Mouse (Mus musculus) frontal cortex, postnatal 36 days (tissue): Measurements from ENCODE around the gene Medag.

Experiments used
- DNase-seq, 2 experiments: peaks; one replicate each; pipeline ENCODE4 v3.0.0; 2022; ENCODE audit warnings: low spot score in 2 of 2

The Medag gene

DNA sequence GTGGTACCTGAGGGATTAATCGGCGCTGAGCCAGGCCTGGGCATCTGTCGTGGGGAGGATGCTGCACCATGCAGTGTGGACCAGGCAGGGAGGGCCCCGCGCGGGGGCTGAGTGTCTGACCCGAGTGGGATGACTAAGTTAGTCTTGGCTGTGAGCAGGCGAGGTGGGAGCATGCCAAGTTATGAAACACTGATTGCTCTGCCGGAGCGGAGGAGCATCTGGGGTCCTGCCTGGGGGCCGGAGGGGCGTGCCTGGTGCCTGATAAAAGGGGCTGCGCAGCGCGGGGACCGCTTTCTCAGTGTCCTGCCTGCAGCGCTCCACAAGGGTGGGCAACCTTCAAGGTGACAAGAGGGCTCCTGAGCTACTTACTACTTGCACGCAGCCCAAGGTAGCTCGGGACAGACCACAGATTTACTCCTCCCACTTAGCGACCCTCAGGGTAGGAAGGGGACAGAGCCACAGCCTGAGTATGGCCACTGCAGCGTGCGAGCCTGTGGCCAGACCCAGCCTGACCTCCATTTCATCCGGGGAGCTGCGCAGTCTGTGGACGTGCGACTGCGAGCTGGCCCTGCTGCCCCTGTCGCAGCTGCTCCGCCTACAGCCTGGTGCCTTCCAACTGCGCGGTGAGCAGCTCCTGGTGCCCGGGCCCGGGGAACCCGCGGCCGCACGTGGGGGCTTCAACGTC, at the start of gene Medag:
TSS of gene Medag (plus strand) at position 241 of the 685 bp plus-strand sequence.
- peak; percentile 65 to 67 for DNase-seq

DNA sequence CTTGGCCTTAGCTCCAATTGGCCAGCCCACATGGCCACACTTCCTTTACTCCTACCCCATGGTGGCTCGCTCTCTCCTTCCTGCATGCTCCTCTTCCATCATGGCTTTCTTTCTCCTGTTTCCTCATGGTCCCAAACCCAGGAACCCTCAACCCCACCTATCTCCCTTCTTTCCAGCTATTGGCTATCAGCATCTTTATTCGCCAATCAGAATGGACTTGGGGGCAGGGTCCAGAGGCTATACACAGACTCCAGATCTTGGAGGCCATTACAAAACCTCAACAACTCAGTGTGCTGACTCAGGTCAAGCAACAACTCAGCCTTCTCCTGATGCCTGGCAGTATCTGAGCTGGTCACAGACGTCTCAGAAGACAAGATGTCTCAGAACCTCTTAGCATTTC, 48.9 kb upstream of the Medag start:
- DNase-seq = no peak

DNA sequence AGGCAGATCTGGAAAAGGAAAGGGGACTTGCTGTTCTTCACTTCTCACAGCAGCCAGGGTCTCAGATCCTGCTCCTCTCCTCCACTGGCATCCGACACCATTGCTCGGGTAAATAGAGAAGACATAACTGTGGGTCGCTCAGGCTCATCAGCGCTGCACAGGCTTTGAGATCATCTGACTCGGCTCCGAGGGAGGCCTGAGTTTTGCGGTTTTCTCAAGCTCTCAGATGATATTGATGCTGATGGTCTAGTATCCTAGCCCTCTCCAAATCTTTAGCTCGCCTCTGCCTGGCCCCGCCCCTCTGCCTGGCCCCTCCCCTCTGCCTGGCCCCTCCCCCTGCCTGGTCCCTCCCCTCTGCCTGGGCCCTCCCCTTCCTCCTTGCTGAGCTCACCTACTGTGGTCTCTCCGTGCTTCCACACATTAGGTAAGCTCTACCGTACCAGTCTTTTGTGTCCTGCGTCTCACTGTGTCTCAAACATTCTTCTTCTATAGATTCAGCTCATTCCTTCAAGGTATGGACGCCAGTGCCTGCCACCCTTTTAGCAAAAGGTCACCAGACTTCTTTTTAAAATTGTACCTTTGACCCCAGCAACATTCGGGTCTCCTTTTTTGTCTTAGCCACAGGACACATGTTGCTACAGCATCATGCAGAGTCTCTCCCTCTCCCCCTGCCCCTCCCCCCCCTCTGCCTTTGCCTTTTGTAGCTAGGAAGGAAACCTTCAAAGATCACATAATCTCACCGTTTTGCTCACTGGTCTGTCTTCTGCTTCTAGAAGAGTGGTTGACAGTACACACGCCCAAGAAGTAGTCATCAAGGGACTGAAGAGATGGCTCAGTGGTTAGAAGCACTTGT, 47.4 kb upstream of the Medag start:
- no peak for DNase-seq

GRCm38 (mm10) chr5:149367011-149367410, 44.5 kb upstream of the Medag start:
- no peak for DNase-seq

- DNase-seq = no peak
Measured at GRCm38 (mm10) chr5:149367544-149368466, 43.7 kb upstream of the Medag start.

DNA sequence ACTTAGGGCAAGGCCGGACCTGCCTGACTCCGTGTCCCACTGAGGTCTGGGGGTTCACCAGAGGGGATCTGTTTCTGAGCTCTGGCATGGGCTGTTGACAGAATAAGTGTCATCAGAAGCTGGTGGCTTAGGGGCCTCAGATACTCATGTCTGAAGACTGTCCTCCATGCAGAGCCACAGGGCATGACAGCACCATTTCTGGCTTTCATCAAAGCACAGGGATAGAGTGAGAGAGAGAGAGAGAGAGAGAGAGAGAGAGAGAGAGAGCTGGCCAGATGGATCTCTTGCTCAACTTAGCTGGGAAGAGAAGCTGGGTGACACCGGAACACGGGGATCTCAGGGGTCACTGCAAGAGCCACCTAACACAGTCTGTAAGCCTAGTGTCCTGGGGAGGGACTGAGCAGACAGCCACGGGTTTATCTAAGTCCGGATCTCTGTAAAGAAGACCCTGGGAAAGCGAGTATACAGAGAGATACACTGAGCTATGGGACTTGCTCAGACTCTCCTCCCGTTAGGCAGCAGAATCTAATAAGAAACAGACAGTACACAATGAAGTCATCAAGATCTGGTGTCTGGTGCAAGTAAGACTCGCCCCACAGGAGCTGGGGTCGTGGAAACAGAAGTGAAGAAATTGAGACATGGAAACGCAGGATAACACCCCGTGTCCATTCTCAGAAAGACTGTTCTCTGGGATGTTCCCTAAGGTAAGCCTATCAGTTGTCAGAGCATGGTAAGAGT, 42.8 kb upstream of the Medag start:
- no peak for DNase-seq

- no peak for DNase-seq
Measured at GRCm38 (mm10) chr5:149369373-149370035, 42.0 kb upstream of the Medag start.

- no peak for DNase-seq
Measured at GRCm38 (mm10) chr5:149372018-149372417, 39.5 kb upstream of the Medag start.

DNA sequence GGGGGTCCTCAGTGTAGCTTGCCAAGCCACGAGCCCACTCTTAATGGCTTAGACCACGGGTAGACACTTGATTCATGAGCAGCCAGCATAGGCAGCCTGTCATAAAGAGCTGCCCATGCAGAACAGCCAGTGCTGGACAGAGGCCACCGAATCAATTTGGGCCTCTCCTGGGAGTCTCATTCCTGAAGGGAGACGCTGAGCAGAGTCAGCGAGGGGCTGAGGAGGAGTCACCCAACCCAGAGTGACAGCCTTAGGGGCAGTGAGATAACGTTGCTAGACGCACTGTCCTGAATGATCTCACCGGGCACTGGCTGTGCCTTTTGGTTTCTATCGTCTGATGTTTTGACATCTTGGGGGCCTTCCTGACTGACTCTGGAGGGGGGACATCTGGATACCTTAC, 38.3 kb upstream of the Medag start:
- DNase-seq = no peak

DNA sequence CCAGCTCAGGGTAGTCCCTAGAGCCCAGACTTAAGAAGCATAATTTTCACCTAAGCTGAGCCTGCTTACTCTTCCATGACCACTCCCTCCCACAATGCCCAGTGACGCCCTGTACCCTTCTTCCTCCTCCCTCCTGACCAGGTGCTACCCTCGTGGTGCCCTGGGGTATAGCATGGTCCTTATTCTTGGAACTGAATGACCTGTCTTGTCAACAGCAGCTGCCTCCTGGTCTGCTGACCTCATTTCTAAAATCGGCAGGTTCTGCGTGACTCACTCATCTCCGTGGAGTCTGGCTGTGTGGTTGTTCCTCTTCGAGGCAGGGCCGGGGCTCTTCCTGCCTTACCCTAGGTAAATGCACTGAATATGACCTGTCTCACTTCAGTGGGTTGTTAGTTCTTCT, 37.5 kb upstream of the Medag start:
- peak; percentile 42 to 49 for DNase-seq

DNA sequence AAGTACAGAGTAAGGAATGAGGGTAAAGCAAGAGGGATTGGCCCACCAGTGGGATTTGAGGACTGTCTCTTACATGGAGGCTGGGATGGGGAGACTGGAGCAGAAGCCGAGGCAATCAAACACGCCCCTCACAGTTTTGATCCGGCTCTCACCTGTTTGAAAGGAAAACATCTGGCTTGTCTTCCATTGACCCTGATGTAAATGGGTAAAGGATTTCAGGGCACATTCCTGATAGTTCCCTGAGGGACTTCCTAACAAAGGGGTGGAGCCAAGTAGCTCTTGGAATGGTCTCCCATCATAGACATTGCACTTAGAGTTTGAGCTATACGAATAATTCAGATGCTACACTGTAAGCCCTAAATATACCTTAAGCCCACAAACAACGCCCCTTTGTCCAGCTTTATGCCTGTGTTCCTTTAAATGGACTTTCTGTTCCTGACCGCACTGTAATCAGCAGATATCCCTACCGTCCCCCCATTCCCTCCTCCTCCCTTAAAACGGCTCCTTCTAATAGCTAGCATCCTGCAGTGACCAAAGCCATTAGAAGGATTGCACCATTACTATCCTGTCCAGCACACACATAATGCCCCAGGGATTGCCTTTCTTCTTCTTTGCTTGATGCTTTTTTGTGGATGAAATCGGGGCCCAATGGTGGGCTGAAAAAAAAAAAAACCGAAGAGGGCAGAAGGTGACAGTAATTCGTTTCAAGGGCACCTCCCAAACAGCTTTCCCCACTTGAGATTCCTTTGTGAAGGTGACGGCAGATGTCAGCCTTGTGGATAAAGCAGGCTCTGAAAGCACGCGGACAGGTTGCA, 36.3 kb upstream of the Medag start:
- DNase-seq = no peak

GRCm38 (mm10) chr5:149375889-149376212, 35.7 kb upstream of the Medag start:
- peak; percentile 86 to 89 for DNase-seq

DNA sequence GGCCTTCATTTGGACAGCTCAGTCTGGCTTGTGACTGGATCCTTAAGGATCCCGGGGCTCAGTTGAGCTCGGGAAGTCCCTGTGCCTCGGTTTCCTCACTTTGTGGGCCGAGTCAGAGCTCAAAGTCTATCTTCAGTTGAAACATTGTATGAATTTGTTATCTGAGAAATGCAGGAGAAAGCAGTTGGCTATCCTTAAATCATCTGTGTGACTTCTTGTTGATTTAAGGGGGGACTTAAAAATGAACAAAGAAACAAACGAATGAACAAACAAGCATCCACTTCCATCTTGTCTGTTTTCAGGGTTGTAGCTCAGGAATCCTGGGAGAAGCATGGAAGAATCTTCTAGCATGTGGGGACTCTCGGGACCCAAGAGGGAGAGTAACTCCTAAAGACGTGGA, 35.2 kb upstream of the Medag start:
- no peak for DNase-seq

GRCm38 (mm10) chr5:149377253-149377652, 34.3 kb upstream of the Medag start:
- no peak for DNase-seq

- DNase-seq = no peak
Measured at GRCm38 (mm10) chr5:149378566-149378965, 33.0 kb upstream of the Medag start.

DNA sequence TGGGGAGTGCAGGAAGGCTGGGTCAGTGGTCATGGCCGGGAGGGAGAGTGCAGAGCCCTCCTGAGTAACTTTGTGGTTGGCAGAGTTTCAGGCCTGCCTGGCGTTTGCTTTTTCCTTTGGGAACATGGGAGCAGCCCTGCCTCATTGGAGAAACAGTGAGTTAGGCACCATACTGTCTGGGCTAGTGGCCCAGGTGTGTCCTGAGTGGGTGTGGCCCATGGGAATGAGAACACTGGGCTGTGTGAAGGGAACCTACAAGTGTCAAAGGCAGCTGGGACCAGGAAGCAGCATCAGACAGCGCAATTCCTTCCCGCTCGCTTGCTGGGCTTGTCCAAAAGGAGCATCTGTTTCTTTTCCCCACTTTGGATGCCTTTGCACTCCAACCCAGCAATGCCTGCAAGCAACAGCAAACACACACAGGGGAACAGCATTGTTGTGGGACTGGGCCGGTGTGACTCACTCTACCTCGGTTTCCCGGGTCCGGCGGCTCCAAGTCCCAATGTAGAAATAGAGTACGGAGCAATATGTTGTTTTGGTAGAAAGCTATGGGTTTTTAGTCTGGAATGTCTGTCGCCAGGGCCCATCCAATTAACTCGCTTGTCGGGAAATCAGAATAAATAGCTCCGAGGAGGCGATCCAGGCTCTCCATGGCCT, 32.3 kb upstream of the Medag start:
- no peak for DNase-seq

- no peak for DNase-seq
Measured at GRCm38 (mm10) chr5:149379861-149380260, 31.7 kb upstream of the Medag start.

- peak; percentile 59 to 60 for DNase-seq
Measured at GRCm38 (mm10) chr5:149380388-149380916, 31.1 kb upstream of the Medag start.

DNA sequence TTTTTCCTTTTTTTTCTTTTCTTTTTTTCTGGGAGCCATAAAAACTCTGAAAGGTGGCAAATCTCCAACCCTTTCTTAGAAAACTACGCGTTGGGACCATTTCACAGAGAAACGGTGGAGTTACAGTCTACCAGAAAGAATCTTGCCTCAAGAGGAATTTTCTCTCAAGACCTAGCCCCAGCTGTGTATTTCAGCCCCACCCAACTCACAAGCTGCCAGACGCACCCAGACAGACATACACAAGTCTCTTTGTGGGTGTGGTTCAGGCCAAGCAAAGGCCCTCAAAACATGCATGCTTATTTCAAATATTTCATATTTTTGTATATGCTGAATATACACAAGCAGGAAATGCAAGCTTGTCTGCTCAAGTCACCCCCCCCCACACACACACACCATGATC, 29.6 kb upstream of the Medag start:
- DNase-seq = no peak
